Mouse (Mus musculus): ENCODE data around the gene Slc38a3.

Slc38a3 gene

GRCm38 (mm10) chr9:107669480-107669945 is at the start of gene Slc38a3:
TSS of gene Slc38a3 (minus strand) at chr9:107669530.
- no peak for DNase-seq (ENCODE audit: low read depth, low spot score)

- DNase-seq (ENCODE audit: low read depth, low spot score) = peak; percentile 68
These were observed 47.6 kb upstream of the Slc38a3 start for GRCm38 (mm10) chr9:107716951-107717350.

- no peak for DNase-seq (ENCODE audit: low read depth, low spot score)
These were observed 46.3 kb upstream of the Slc38a3 start for GRCm38 (mm10) chr9:107715632-107716031.

- peak; percentile 88 for DNase-seq (ENCODE audit: low read depth, low spot score)
These were observed 45.1 kb upstream of the Slc38a3 start for GRCm38 (mm10) chr9:107714221-107714952.

- peak; percentile 54 for DNase-seq (ENCODE audit: low read depth, low spot score)
These were observed 40.6 kb upstream of the Slc38a3 start, which contains the start of gene Sema3f for GRCm38 (mm10) chr9:107709697-107710483. TSS of gene Sema3f (minus strand) at chr9:107710475.

- no peak for DNase-seq (ENCODE audit: low read depth, low spot score)
These were observed 39.9 kb upstream of the Slc38a3 start for GRCm38 (mm10) chr9:107709096-107709696.

GRCm38 (mm10) chr9:107708439-107709095 is 39.2 kb upstream of the Slc38a3 start:
- no peak for DNase-seq (ENCODE audit: low read depth, low spot score)

GRCm38 (mm10) chr9:107707701-107708438 is 38.5 kb upstream of the Slc38a3 start:
- no peak for DNase-seq (ENCODE audit: low read depth, low spot score)

- no peak for DNase-seq (ENCODE audit: low read depth, low spot score)
These were observed 37.5 kb upstream of the Slc38a3 start for GRCm38 (mm10) chr9:107706781-107707211.

GRCm38 (mm10) chr9:107703337-107704122 is 34.2 kb upstream of the Slc38a3 start:
- DNase-seq (ENCODE audit: low read depth, low spot score) = peak; percentile 80

GRCm38 (mm10) chr9:107702606-107703185 is 33.4 kb upstream of the Slc38a3 start:
- DNase-seq (ENCODE audit: low read depth, low spot score) = no peak

GRCm38 (mm10) chr9:107701594-107701993 is 32.3 kb upstream of the Slc38a3 start:
- DNase-seq (ENCODE audit: low read depth, low spot score) = peak; percentile 96

- DNase-seq (ENCODE audit: low read depth, low spot score) = peak; percentile 78
These were observed 30.8 kb upstream of the Slc38a3 start for GRCm38 (mm10) chr9:107700114-107700571.

GRCm38 (mm10) chr9:107699376-107699980 is 30.1 kb upstream of the Slc38a3 start:
- peak; percentile 36 for DNase-seq (ENCODE audit: low read depth, low spot score)

GRCm38 (mm10) chr9:107698611-107699190 is 29.4 kb upstream of the Slc38a3 start:
- DNase-seq (ENCODE audit: low read depth, low spot score) = no peak

GRCm38 (mm10) chr9:107697811-107698521 is 28.6 kb upstream of the Slc38a3 start:
- no peak for DNase-seq (ENCODE audit: low read depth, low spot score)

GRCm38 (mm10) chr9:107696845-107697610 is 27.7 kb upstream of the Slc38a3 start:
- DNase-seq (ENCODE audit: low read depth, low spot score) = no peak
